Comparison of ENCODE assay signal across 16 mouse cellular contexts in the genomic region with DNA sequence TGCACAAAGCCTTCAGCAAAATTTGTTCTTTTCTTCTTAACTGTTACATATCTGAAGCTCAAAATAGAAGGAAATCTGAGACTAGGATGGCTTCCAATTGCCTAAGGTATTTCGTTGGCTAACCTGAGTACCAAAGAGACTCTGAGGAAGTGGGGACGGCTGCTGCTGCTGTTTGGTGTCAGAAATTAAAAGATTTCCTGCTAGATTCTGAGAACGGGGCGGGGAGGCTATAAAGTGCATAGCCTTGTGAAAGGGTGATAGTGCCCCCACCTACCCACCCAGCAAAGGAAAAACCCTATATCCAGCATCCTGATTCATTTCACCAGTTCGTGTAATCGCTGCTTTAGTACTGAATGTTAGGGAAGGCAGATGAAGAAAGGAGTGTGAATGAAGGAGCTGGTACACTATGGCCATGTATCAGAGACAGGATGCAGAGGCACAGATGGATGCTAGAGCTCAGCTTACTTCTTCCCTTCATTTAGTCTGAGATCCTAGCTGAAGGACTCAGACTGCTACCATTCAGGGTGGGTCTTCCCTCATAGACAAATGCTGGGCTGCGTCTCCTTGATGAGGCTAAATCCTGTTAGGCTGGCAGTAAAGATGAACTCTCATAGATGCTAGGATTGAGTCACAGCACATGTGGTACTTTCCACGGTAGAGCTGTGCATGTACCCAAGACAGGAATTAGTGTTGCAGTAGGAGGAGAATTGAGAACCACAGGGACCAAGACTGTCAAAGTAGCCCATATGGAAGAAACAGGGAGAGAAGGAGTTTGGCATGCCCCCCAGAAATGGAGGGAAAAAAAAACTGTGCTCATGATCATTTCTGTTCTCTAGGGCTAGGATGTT.
DNase-seq lines count a peak whose midpoint lies in the region; ATAC-seq and TF ChIP-seq lines count a peak whose summit lies in the region.
"Had no signal": no experiment of that assay in that cellular context is flagged by ENCODE, and none has a peak within 500 bp of the region (broad histone marks: within the 10 kb centered on the region; RNA-seq: fewer than 3 reads in every experiment).

No protein-coding gene starts in this region.

- no peaks in the 10 kb centered on the region for H3K9me3 ChIP-seq in hindbrain, embryonic 13.5 days
- no peaks in the 10 kb centered on the region for H3K9me3 ChIP-seq in liver, embryonic 11.5 days (ENCODE audit: control insufficient read depth, low read length)
- H3K9me3 ChIP-seq: embryonic facial prominence, embryonic 15.5 days; forebrain, embryonic 13.5 days; liver, embryonic 12.5 days had no signal

- ATAC-seq in hindbrain, embryonic 13.5 days (ENCODE audit: low FRiP score), result no peak
- ATAC-seq in liver, embryonic 11.5 days (replicated peaks; ENCODE audit: low FRiP score), result no peak
- ATAC-seq: forebrain, embryonic 13.5 days; liver, embryonic 12.5 days had no signal

- peak overlapping the region; percentile 43; the same call in 1 of the 2 replicates for H3K27ac ChIP-seq in gastrocnemius, adult 2 months
- H3K27ac ChIP-seq in hindbrain, embryonic 13.5 days, result no peak overlapping the region
- H3K27ac ChIP-seq in liver, embryonic 11.5 days (ENCODE audit: low read depth, low read length), result no peak overlapping the region
- H3K27ac ChIP-seq: embryonic facial prominence, embryonic 15.5 days; forebrain, embryonic 13.5 days; liver, embryonic 12.5 days had no signal

- no peaks in the 10 kb centered on the region for H3K36me3 ChIP-seq in hindbrain, embryonic 13.5 days
- H3K36me3 ChIP-seq in liver, embryonic 11.5 days (ENCODE audit: control insufficient read depth, insufficient read depth, low read length), result no peaks in the 10 kb centered on the region
- H3K36me3 ChIP-seq: embryonic facial prominence, embryonic 15.5 days; liver, embryonic 12.5 days had no signal

- H3K4me3 ChIP-seq in gastrocnemius, adult 2 months, result no peak overlapping the region
- no peak overlapping the region for H3K4me3 ChIP-seq in hindbrain, embryonic 13.5 days
- H3K4me3 ChIP-seq in liver, embryonic 11.5 days (ENCODE audit: low read depth, low read length), result no peak overlapping the region
- H3K4me3 ChIP-seq: embryonic facial prominence, embryonic 15.5 days; forebrain, embryonic 13.5 days; liver, embryonic 12.5 days had no signal

- DNase-seq in gastrocnemius, adult 2 months, result no peak
- no peak for DNase-seq in gastrocnemius, postnatal 36 days
- peak; percentile 37 to 48 for DNase-seq in spleen, postnatal 36 days (ENCODE audit: low spot score in 2 of 2)
- no peak for DNase-seq in spleen, postnatal 4 days (ENCODE audit: low spot score in 2 of 2)
- peak; percentile 19 to 23 for DNase-seq in left cerebral cortex, postnatal 36 days (ENCODE audit: low spot score in 2 of 2)
- DNase-seq in thymus, postnatal 4 days, result peak; percentile 34
- DNase-seq in liver, embryonic 11.5 days (ENCODE audit: low spot score), result no peak
- DNase-seq: adrenal gland, adult 2 months; cerebellum, postnatal 25 days; heart, postnatal 36 days; lung, postnatal 10 days had no signal

- H3K9ac ChIP-seq in hindbrain, embryonic 13.5 days, result no peak overlapping the region
- H3K9ac ChIP-seq in liver, embryonic 11.5 days (ENCODE audit: low read depth, low read length), result no peak overlapping the region
- H3K9ac ChIP-seq: embryonic facial prominence, embryonic 15.5 days; forebrain, embryonic 13.5 days; liver, embryonic 12.5 days had no signal

- H3K27me3 ChIP-seq in hindbrain, embryonic 13.5 days, result peaks cover 55% of the 10 kb centered on the region
- 0 out of 2 replicates have a peak, but pooled peaks cover 10% of the 10 kb centered on the region for H3K27me3 ChIP-seq in liver, embryonic 11.5 days (replicated peaks; ENCODE audit: control insufficient read depth, insufficient read depth, low read length)

- H3K4me2 ChIP-seq in hindbrain, embryonic 13.5 days, result no peak overlapping the region
- no peak overlapping the region for H3K4me2 ChIP-seq in liver, embryonic 11.5 days
- H3K4me2 ChIP-seq: embryonic facial prominence, embryonic 15.5 days; forebrain, embryonic 13.5 days; liver, embryonic 12.5 days; midbrain, embryonic 11.5 days had no signal

- TF ChIP-seq CTCF in gastrocnemius, adult 2 months (IDR thresholded peaks at IDR 0.05), result no peak

- H3K4me1 ChIP-seq in hindbrain, embryonic 13.5 days (replicated peaks), result no peaks in the 10 kb centered on the region
- no peaks in the 10 kb centered on the region for H3K4me1 ChIP-seq in liver, embryonic 11.5 days (replicated peaks; ENCODE audit: control insufficient read depth, insufficient read depth, low read length)
- H3K4me1 ChIP-seq: embryonic facial prominence, embryonic 15.5 days; liver, embryonic 12.5 days had no signal

- intact Hi-C loops in gastrocnemius, adult 2 months (cut with DNase I), result loop anchor here (5.0 kb wide), 1 partner anchor 39 kb away; no protein-coding TSS in a partner anchor
- intact Hi-C loops in gastrocnemius, postnatal 36 days (cut with DNase I), result no loop called here
- intact Hi-C loops in left cerebral cortex, postnatal 36 days (cut with DNase I), result no loop called here

- 84% methylated on average over 8 of the region's 8 CpGs for WGBS in hindbrain, embryonic 13.5 days
- 78% methylated on average over 8 of the region's 8 CpGs for WGBS in liver, embryonic 11.5 days

Comparison
In these comparisons a context has a peak if more than half of its experiments do, and no peak if none do; other contexts are left out.
1. DNase-seq: peak in spleen, postnatal 36 days (2 of 2), left cerebral cortex, postnatal 36 days (2 of 2) and thymus, postnatal 4 days (single experiment); none in gastrocnemius, adult 2 months (single experiment), gastrocnemius, postnatal 36 days (0 of 2), spleen, postnatal 4 days (0 of 2) and liver, embryonic 11.5 days (single experiment).